Mouse (Mus musculus) kidney, embryonic 14.5 days (tissue): ENCODE measurements around the gene Mxi1. TPM values are rescaled to one million over a fixed set of nuclear protein-coding genes. Genes with fewer than 3 reads are reported as not detected.
A peak's percentile ranks its signal among the peaks of the same experiment; 100 is the strongest.

Experiments used
- ATAC-seq: fragments of 200-750 bp; cut with Nextera tagmentation; 2 replicates; pipeline ENCODE4 v1.8.0; 2017; ENCODE audit warnings: moderate number of reproducible peaks, mild to moderate bottlenecking, moderate TSS enrichment, moderate library complexity; ENCODE audit not compliant: low FRiP score, low TSS enrichment
- H3K27ac ChIP-seq: fragments of 300-500 bp; sonication (generic); 2 replicates; pipeline ENCODE4 v1.5.1; 2014; ENCODE audit warnings: low read depth, mild to moderate bottlenecking, low read length, moderate library complexity, mixed read lengths
- H3K27me3 ChIP-seq: fragments of 300-500 bp; sonication (generic); 2 replicates; pipeline ENCODE4 v1.6.1; 2014; ENCODE audit warnings: mild to moderate bottlenecking, low read length; ENCODE audit not compliant: control insufficient read depth, insufficient read depth
- H3K36me3 ChIP-seq: fragments of 300-500 bp; sonication (generic); 2 replicates; pipeline ENCODE4 v1.6.1; 2014; ENCODE audit warnings: low read length, mixed read lengths; ENCODE audit not compliant: control insufficient read depth, insufficient read depth
- H3K4me1 ChIP-seq: fragments of 300-500 bp; sonication (generic); 2 replicates; pipeline ENCODE4 v1.6.1; 2014; ENCODE audit warnings: low read length, mixed read lengths; ENCODE audit not compliant: control insufficient read depth, insufficient read depth
- H3K4me2 ChIP-seq: fragments of 300-500 bp; sonication (generic); replicated peaks from 2 replicates; pipeline ENCODE4 v1.6.1; 2014; ENCODE audit warnings: low read depth, mild to moderate bottlenecking, low read length
- H3K4me3 ChIP-seq: fragments of 300-500 bp; sonication (generic); 2 replicates; pipeline ENCODE4 v1.5.1; 2014; ENCODE audit warnings: mild to moderate bottlenecking, low read length
- H3K9ac ChIP-seq: fragments of 300-500 bp; sonication (generic); 2 replicates; pipeline ENCODE4 v1.6.1; 2014; ENCODE audit warnings: low read depth, mild to moderate bottlenecking, low read length, moderate library complexity
- H3K9me3 ChIP-seq: fragments of 300-500 bp; sonication (generic); 2 replicates; pipeline ENCODE4 v1.6.1; 2016; ENCODE audit warnings: low read length; ENCODE audit not compliant: control insufficient read depth
- WGBS: fragments of 180-500 bp; shearing (Covaris S2); extraction: QIAGEN DNeasy Blood & Tissue Kit; methylation state at CpG from one replicate; pipeline ENCODE4 v1.1.7; 2014; 5-methylcytosine and 5-hydroxymethylcytosine counted together
- polyA plus RNA-seq: library from polyadenylated mRNA; unstranded; fragments of >200 nt; fragmentation: Nextera tagmentation; extraction: Ambion mirVana; gene quantifications from 2 replicates; pipeline ENCODE4 v1.2.1, GENCODE M21; 2014

Gene Mxi1
- polyA plus RNA-seq = 31.0 and 42.5 TPM in 2 replicates

GRCm38 (mm10) chr19:53310348-53310747 lies at the start of gene Mxi1:
TSS of gene Mxi1 (plus strand) at chr19:53310518.
- H3K27me3 ChIP-seq = no peaks in the 10 kb centered on the region
- no peaks in the 10 kb centered on the region for H3K36me3 ChIP-seq
- H3K9me3 ChIP-seq = no peaks in the 10 kb centered on the region
- peak within 1 kb of the TSS; percentile 88 for H3K9ac ChIP-seq
- peak; percentile 74 for ATAC-seq
- under 1% methylated on average over 38 of the region's 38 CpGs for WGBS
- H3K4me2 ChIP-seq = peak within 1 kb of the TSS; percentile 75
- H3K4me1 ChIP-seq = peaks cover 19% of the 10 kb centered on the region; the same call in 1 of the 2 replicates
- H3K4me3 ChIP-seq = peak within 1 kb of the TSS; percentile 77
- H3K27ac ChIP-seq = peak within 1 kb of the TSS; percentile 88

- Histone ChIP-seq H3K36me3 (no peaks in the 10 kb centered on the region), H3K4me1 (no peaks in the 10 kb centered on the region), H3K4me2 (no peak overlapping the region), H3K9ac (no peak overlapping the region), H3K27me3 (no peaks in the 10 kb centered on the region), H3K4me3 (no peak overlapping the region), H3K9me3 (no peaks in the 10 kb centered on the region), H3K27ac (no peak overlapping the region)
- 90% methylated on average over 4 of the region's 4 CpGs for WGBS
- no peak for ATAC-seq
Observed at GRCm38 (mm10) chr19:53260828-53261227, 49.5 kb upstream of the Mxi1 start.

- no peak overlapping the region for H3K27ac ChIP-seq
- no peaks in the 10 kb centered on the region for H3K4me1 ChIP-seq
- no peaks in the 10 kb centered on the region for H3K27me3 ChIP-seq
- H3K4me2 ChIP-seq = no peak overlapping the region
- H3K4me3 ChIP-seq = no peak overlapping the region
- 82% methylated on average over 7 of the region's 7 CpGs for WGBS
- H3K36me3 ChIP-seq = no peaks in the 10 kb centered on the region
- no peaks in the 10 kb centered on the region for H3K9me3 ChIP-seq
- ATAC-seq = no peak
- no peak overlapping the region for H3K9ac ChIP-seq
Observed at GRCm38 (mm10) chr19:53262061-53262460, 48.3 kb upstream of the Mxi1 start.

GRCm38 (mm10) chr19:53263859-53264733 lies 46.2 kb upstream of the Mxi1 start:
- no peak for ATAC-seq
- WGBS = 42% methylated on average over 21 of the region's 23 CpGs
- Histone ChIP-seq H3K27me3 (no peaks in the 10 kb centered on the region), H3K4me2 (no peak overlapping the region), H3K9me3 (no peaks in the 10 kb centered on the region), H3K4me1 (no peaks in the 10 kb centered on the region), H3K9ac (no peak overlapping the region), H3K36me3 (no peaks in the 10 kb centered on the region), H3K4me3 (no peak overlapping the region), H3K27ac (no peak overlapping the region)

- Histone ChIP-seq H3K36me3 (no peaks in the 10 kb centered on the region), H3K27ac (no peak overlapping the region), H3K9ac (no peak overlapping the region), H3K4me2 (no peak overlapping the region), H3K9me3 (no peaks in the 10 kb centered on the region), H3K27me3 (no peaks in the 10 kb centered on the region), H3K4me1 (no peaks in the 10 kb centered on the region), H3K4me3 (no peak overlapping the region)
- ATAC-seq = 0 out of 2 replicates have a peak, but pooled peaks have one; percentile 33
- WGBS = 51% methylated on average over 12 of the region's 12 CpGs
Observed at GRCm38 (mm10) chr19:53264821-53265727, 45.2 kb upstream of the Mxi1 start.

- no peaks in the 10 kb centered on the region for H3K36me3 ChIP-seq
- H3K9ac ChIP-seq = no peak overlapping the region
- H3K4me2 ChIP-seq = no peak overlapping the region
- H3K4me3 ChIP-seq = no peak overlapping the region
- H3K27me3 ChIP-seq = no peaks in the 10 kb centered on the region
- WGBS = 91% methylated on average over 9 of the region's 9 CpGs
- H3K4me1 ChIP-seq = no peaks in the 10 kb centered on the region
- no peak for ATAC-seq
- H3K9me3 ChIP-seq = no peaks in the 10 kb centered on the region
- no peak overlapping the region for H3K27ac ChIP-seq
Observed at GRCm38 (mm10) chr19:53267305-53267704, 43.0 kb upstream of the Mxi1 start.

- Histone ChIP-seq H3K4me2 (no peak overlapping the region), H3K27ac (no peak overlapping the region), H3K36me3 (no peaks in the 10 kb centered on the region), H3K4me3 (no peak overlapping the region), H3K4me1 (peaks cover 7% of the 10 kb centered on the region; the same call in 1 of the 2 replicates), H3K27me3 (no peaks in the 10 kb centered on the region), H3K9me3 (no peaks in the 10 kb centered on the region), H3K9ac (no peak overlapping the region)
- ATAC-seq = no peak
- WGBS = 78% methylated on average over 17 of the region's 17 CpGs
Observed at GRCm38 (mm10) chr19:53273055-53273722, 37.1 kb upstream of the Mxi1 start.

GRCm38 (mm10) chr19:53273781-53274428 lies 36.4 kb upstream of the Mxi1 start:
- H3K9me3 ChIP-seq = no peaks in the 10 kb centered on the region
- 85% methylated on average over 23 of the region's 23 CpGs for WGBS
- H3K9ac ChIP-seq = no peak overlapping the region
- H3K27me3 ChIP-seq = no peaks in the 10 kb centered on the region
- peaks cover 7% of the 10 kb centered on the region; the same call in 1 of the 2 replicates for H3K4me1 ChIP-seq
- no peak overlapping the region for H3K27ac ChIP-seq
- H3K4me2 ChIP-seq = no peak overlapping the region
- no peaks in the 10 kb centered on the region for H3K36me3 ChIP-seq
- ATAC-seq = no peak
- H3K4me3 ChIP-seq = no peak overlapping the region
